Mouse (Mus musculus): ENCODE data around the gene Chd2. TPM values are rescaled to one million over a fixed set of nuclear protein-coding genes. Genes with fewer than 3 reads are reported as not detected.

Gene Chd2
- polyA plus RNA-seq, 1 experiment, result 28.0 TPM

- Histone ChIP-seq H3K27ac (ENCODE audit: insufficient read depth, low read depth, low read length) (peak overlapping the region; percentile 41), H3K36me3 (ENCODE audit: control insufficient read depth, insufficient read depth, low read length) (peaks cover 9% of the 10 kb centered on the region), H3K4me3 (ENCODE audit: low read depth, low read length) (no peak overlapping the region), H3K4me1 (ENCODE audit: control insufficient read depth, insufficient read depth, insufficient read length, low read length) (peaks cover 10% of the 10 kb centered on the region; the same call in 1 of the 2 replicates), H3K27me3 (ENCODE audit: control insufficient read depth, insufficient read depth, low read length) (no peaks in the 10 kb centered on the region)
- WGBS, result 14% methylated on average over 2 of the region's 2 CpGs
- TF ChIP-seq POLR2A (IDR thresholded peaks at IDR 0.05; ENCODE audit: low read depth, low read length) (no peak), CTCF (IDR thresholded peaks at IDR 0.05; ENCODE audit: extremely low read depth, insufficient read length, insufficient replicate concordance, low read depth, low read length) (no peak)
Observed at GRCm38 (mm10) chr7:73539116-73539682, 2.4 kb downstream of the Chd2 start.

GRCm38 (mm10) chr7:73538424-73539079 is 3.1 kb downstream of the Chd2 start:
- Histone ChIP-seq H3K27ac (ENCODE audit: insufficient read depth, low read depth, low read length) (peak overlapping the region; percentile 84), H3K4me1 (ENCODE audit: control insufficient read depth, insufficient read depth, insufficient read length, low read length) (peaks cover 15% of the 10 kb centered on the region; the same call in 1 of the 2 replicates), H3K27me3 (ENCODE audit: control insufficient read depth, insufficient read depth, low read length) (no peaks in the 10 kb centered on the region), H3K4me3 (ENCODE audit: low read depth, low read length) (no peak overlapping the region), H3K36me3 (ENCODE audit: control insufficient read depth, insufficient read depth, low read length) (peaks cover 8% of the 10 kb centered on the region)
- TF ChIP-seq POLR2A (IDR thresholded peaks at IDR 0.05; ENCODE audit: low read depth, low read length) (no peak), CTCF (IDR thresholded peaks at IDR 0.05; ENCODE audit: extremely low read depth, insufficient read length, insufficient replicate concordance, low read depth, low read length) (no peak)
- WGBS, result 2% methylated on average over 4 of the region's 4 CpGs

- peaks cover 6% of the 10 kb centered on the region; the same call in 1 of the 2 replicates for H3K36me3 ChIP-seq (ENCODE audit: control insufficient read depth, insufficient read depth, low read length)
- H3K27me3 ChIP-seq (ENCODE audit: control insufficient read depth, insufficient read depth, low read length), result no peaks in the 10 kb centered on the region
- under 1% methylated on average over 46 of the region's 46 CpGs for WGBS
- peak overlapping the region; percentile 90 for H3K27ac ChIP-seq (ENCODE audit: insufficient read depth, low read depth, low read length)
- peak overlapping the region; percentile 55 for H3K4me3 ChIP-seq (ENCODE audit: low read depth, low read length)
- H3K4me1 ChIP-seq (ENCODE audit: control insufficient read depth, insufficient read depth, insufficient read length, low read length), result peaks cover 17% of the 10 kb centered on the region; the same call in 1 of the 2 replicates
- TF ChIP-seq CTCF (IDR thresholded peaks at IDR 0.05; ENCODE audit: extremely low read depth, insufficient read length, insufficient replicate concordance, low read depth, low read length) (no peak), POLR2A (IDR thresholded peaks at IDR 0.05; ENCODE audit: low read depth, low read length) (peak; percentile 83)
Observed at GRCm38 (mm10) chr7:73537634-73538423, 3.8 kb downstream of the Chd2 start.

GRCm38 (mm10) chr7:73537228-73537627 is 4.4 kb downstream of the Chd2 start:
- TF ChIP-seq POLR2A (IDR thresholded peaks at IDR 0.05; ENCODE audit: low read depth, low read length) (no peak), CTCF (IDR thresholded peaks at IDR 0.05; ENCODE audit: extremely low read depth, insufficient read length, insufficient replicate concordance, low read depth, low read length) (no peak)
- whole genome bisulfite sequencing, result 3% methylated on average over 10 of the region's 10 CpGs
- Histone ChIP-seq H3K27ac (ENCODE audit: insufficient read depth, low read depth, low read length) (peak overlapping the region; percentile 90), H3K4me1 (ENCODE audit: control insufficient read depth, insufficient read depth, insufficient read length, low read length) (peaks cover 18% of the 10 kb centered on the region; the same call in 1 of the 2 replicates), H3K4me3 (ENCODE audit: low read depth, low read length) (peak overlapping the region; percentile 55), H3K27me3 (ENCODE audit: control insufficient read depth, insufficient read depth, low read length) (no peaks in the 10 kb centered on the region), H3K36me3 (ENCODE audit: control insufficient read depth, insufficient read depth, low read length) (peaks cover 3% of the 10 kb centered on the region; the same call in 1 of the 2 replicates)

GRCm38 (mm10) chr7:73536579-73536978 is 5.1 kb downstream of the Chd2 start:
- H3K4me1 ChIP-seq (ENCODE audit: control insufficient read depth, insufficient read depth, insufficient read length, low read length), result peaks cover 18% of the 10 kb centered on the region; the same call in 1 of the 2 replicates
- no peaks in the 10 kb centered on the region for H3K27me3 ChIP-seq (ENCODE audit: control insufficient read depth, insufficient read depth, low read length)
- TF ChIP-seq CTCF (IDR thresholded peaks at IDR 0.05; ENCODE audit: extremely low read depth, insufficient read length, insufficient replicate concordance, low read depth, low read length) (no peak), POLR2A (IDR thresholded peaks at IDR 0.05; ENCODE audit: low read depth, low read length) (no peak)
- H3K4me3 ChIP-seq (ENCODE audit: low read depth, low read length), result no peak overlapping the region
- H3K36me3 ChIP-seq (ENCODE audit: control insufficient read depth, insufficient read depth, low read length), result peaks cover 3% of the 10 kb centered on the region; the same call in 1 of the 2 replicates
- WGBS, result 19% methylated on average over 2 of the region's 2 CpGs
- H3K27ac ChIP-seq (ENCODE audit: insufficient read depth, low read depth, low read length), result peak overlapping the region; percentile 82

GRCm38 (mm10) chr7:73535861-73536200 is 5.8 kb downstream of the Chd2 start:
- no peak for TF ChIP-seq CTCF (IDR thresholded peaks at IDR 0.05; ENCODE audit: extremely low read depth, insufficient read length, insufficient replicate concordance, low read depth, low read length)
- no peak for TF ChIP-seq POLR2A (IDR thresholded peaks at IDR 0.05; ENCODE audit: low read depth, low read length)
- Histone ChIP-seq H3K4me3 (ENCODE audit: low read depth, low read length) (no peak overlapping the region), H3K27me3 (ENCODE audit: control insufficient read depth, insufficient read depth, low read length) (no peaks in the 10 kb centered on the region), H3K4me1 (ENCODE audit: control insufficient read depth, insufficient read depth, insufficient read length, low read length) (peaks cover 21% of the 10 kb centered on the region; the same call in 1 of the 2 replicates), H3K36me3 (ENCODE audit: control insufficient read depth, insufficient read depth, low read length) (peaks cover 6% of the 10 kb centered on the region), H3K27ac (ENCODE audit: insufficient read depth, low read depth, low read length) (peak overlapping the region; percentile 76; the same call in 1 of the 2 replicates)
- 10% methylated on average over 4 of the region's 4 CpGs for WGBS

Measured in small intestine, adult 2 months (tissue).